Mouse (Mus musculus) forebrain, embryonic 14.5 days (tissue): Measurements from ENCODE around the gene Rora. TPM values are rescaled to one million over a fixed set of nuclear protein-coding genes. Genes with fewer than 3 reads are reported as not detected.

Source experiments
- ATAC-seq: fragments of 200-750 bp; cut with Nextera tagmentation; 2 replicates; pipeline ENCODE4 v1.8.0; 2017; ENCODE audit warnings: mild to moderate bottlenecking, moderate library complexity
- DNase-seq: peaks from one replicate; pipeline ENCODE4 v3.0.0-alpha.2; 2015; ENCODE audit warnings: low spot score
- H3K27ac ChIP-seq: fragments of 300-500 bp; sonication (generic); 2 replicates; pipeline ENCODE4 v1.5.1; 2014; ENCODE audit warnings: low read depth, mild to moderate bottlenecking, control low read depth, low read length, moderate library complexity
- H3K27me3 ChIP-seq: fragments of 300-500 bp; sonication (generic); replicated peaks from 2 replicates; pipeline ENCODE4 v1.6.1; 2014; ENCODE audit warnings: low read length, control low read depth, mixed read lengths; ENCODE audit not compliant: control insufficient read depth, insufficient read depth
- H3K36me3 ChIP-seq: fragments of 300-500 bp; sonication (generic); 2 replicates; pipeline ENCODE4 v1.6.1; 2014; ENCODE audit warnings: low read length, control low read depth; ENCODE audit not compliant: control insufficient read depth, insufficient read depth
- H3K4me1 ChIP-seq: fragments of 300-500 bp; sonication (generic); 2 replicates; pipeline ENCODE4 v1.6.1; 2014; ENCODE audit warnings: antibody characterized with exemption, low read length, control low read depth; ENCODE audit not compliant: control insufficient read depth, insufficient read depth
- H3K4me2 ChIP-seq: fragments of 300-500 bp; sonication (generic); 2 replicates; pipeline ENCODE4 v1.6.1; 2014; ENCODE audit warnings: mild to moderate bottlenecking, control low read depth, low read length
- H3K4me3 ChIP-seq: fragments of 300-500 bp; sonication (generic); 2 replicates; pipeline ENCODE4 v1.5.1; 2014; ENCODE audit warnings: low read depth, low read length, control low read depth
- H3K9ac ChIP-seq: fragments of 300-500 bp; sonication (generic); 2 replicates; pipeline ENCODE4 v1.6.1; 2014; ENCODE audit warnings: mild to moderate bottlenecking, low read length, control low read depth, moderate library complexity
- H3K9me3 ChIP-seq: fragments of 300-500 bp; sonication (generic); replicated peaks from 2 replicates; pipeline ENCODE4 v1.6.1; 2016; ENCODE audit warnings: low read length, control low read depth, mixed read lengths; ENCODE audit not compliant: control insufficient read depth
- WGBS: fragments of 180-500 bp; shearing (Covaris S2); extraction: QIAGEN DNeasy Blood & Tissue Kit; methylation state at CpG from one replicate; pipeline ENCODE4 v1.1.7; 2014; 5-methylcytosine and 5-hydroxymethylcytosine counted together
- polyA plus RNA-seq: library from polyadenylated mRNA; unstranded; fragments of >200 nt; fragmentation: Nextera tagmentation; extraction: Ambion mirVana; gene quantifications from 2 replicates; pipeline ENCODE4 v1.2.1, GENCODE M21; 2014

The Rora gene
- polyA plus RNA-seq, 1 experiment from 2014 or later = 15.2 TPM

GRCm38 (mm10) chr9:68825841-68826240 lies 172.3 kb downstream of the Rora start:
- no peak overlapping the region for H3K4me2 ChIP-seq
- no peaks in the 10 kb centered on the region for H3K4me1 ChIP-seq
- H3K9ac ChIP-seq = no peak overlapping the region
- DNase-seq (no peak), ATAC-seq (no peak)
- no peaks in the 10 kb centered on the region for H3K9me3 ChIP-seq
- no peaks in the 10 kb centered on the region for H3K36me3 ChIP-seq
- 89% methylated on average over 3 of the region's 3 CpGs for WGBS
- H3K27me3 ChIP-seq = no peaks in the 10 kb centered on the region
- no peak overlapping the region for H3K4me3 ChIP-seq
- H3K27ac ChIP-seq = no peak overlapping the region

- no peak for ATAC-seq
- Histone ChIP-seq H3K9ac (no peak overlapping the region), H3K36me3 (no peaks in the 10 kb centered on the region), H3K27ac (no peak overlapping the region), H3K27me3 (no peaks in the 10 kb centered on the region), H3K4me2 (no peak overlapping the region), H3K4me3 (no peak overlapping the region), H3K4me1 (no peaks in the 10 kb centered on the region), H3K9me3 (no peaks in the 10 kb centered on the region)
- DNase-seq = no peak
- 94% methylated on average over 3 of the region's 3 CpGs for WGBS
These were observed 173.9 kb downstream of the Rora start for GRCm38 (mm10) chr9:68827441-68827840.

- H3K9ac ChIP-seq = no peak overlapping the region
- no peaks in the 10 kb centered on the region for H3K4me1 ChIP-seq
- H3K27ac ChIP-seq = no peak overlapping the region
- no peak overlapping the region for H3K4me2 ChIP-seq
- no peaks in the 10 kb centered on the region for H3K27me3 ChIP-seq
- H3K9me3 ChIP-seq = no peaks in the 10 kb centered on the region
- WGBS = 75% methylated on average over 4 of the region's 4 CpGs
- DNase-seq (peak; percentile 29), ATAC-seq (no peak)
- no peaks in the 10 kb centered on the region for H3K36me3 ChIP-seq
- H3K4me3 ChIP-seq = no peak overlapping the region
These were observed 176.3 kb downstream of the Rora start for GRCm38 (mm10) chr9:68829903-68830302.

- ATAC-seq (no peak), DNase-seq (no peak)
- Histone ChIP-seq H3K4me2 (no peak overlapping the region), H3K4me3 (no peak overlapping the region), H3K4me1 (no peaks in the 10 kb centered on the region), H3K36me3 (no peaks in the 10 kb centered on the region), H3K27ac (no peak overlapping the region), H3K27me3 (no peaks in the 10 kb centered on the region), H3K9ac (no peak overlapping the region), H3K9me3 (no peaks in the 10 kb centered on the region)
- 96% methylated on average over 6 of the region's 6 CpGs for WGBS
These were observed 179.7 kb downstream of the Rora start for GRCm38 (mm10) chr9:68833323-68833722.

- no peak for ATAC-seq
- 88% methylated on average over 7 of the region's 7 CpGs for WGBS
- Histone ChIP-seq H3K36me3 (no peaks in the 10 kb centered on the region), H3K4me2 (no peak overlapping the region), H3K9me3 (no peaks in the 10 kb centered on the region), H3K9ac (no peak overlapping the region), H3K27me3 (no peaks in the 10 kb centered on the region), H3K27ac (no peak overlapping the region), H3K4me3 (no peak overlapping the region), H3K4me1 (no peaks in the 10 kb centered on the region)
- no peak for DNase-seq
These were observed 181.6 kb downstream of the Rora start for GRCm38 (mm10) chr9:68835037-68835649.

- no peak overlapping the region for H3K27ac ChIP-seq
- no peak overlapping the region for H3K9ac ChIP-seq
- peak overlapping the region; percentile 24 for H3K4me2 ChIP-seq
- H3K27me3 ChIP-seq = no peaks in the 10 kb centered on the region
- ATAC-seq = peak; percentile 88
- no peak overlapping the region for H3K4me3 ChIP-seq
- DNase-seq = peak; percentile 60
- peaks cover 7% of the 10 kb centered on the region for H3K4me1 ChIP-seq
- 33% methylated on average over 16 of the region's 16 CpGs for WGBS
- no peaks in the 10 kb centered on the region for H3K36me3 ChIP-seq
- H3K9me3 ChIP-seq = no peaks in the 10 kb centered on the region
These were observed 188.7 kb downstream of the Rora start for GRCm38 (mm10) chr9:68842134-68842892.

GRCm38 (mm10) chr9:68845556-68845955 lies 192.0 kb downstream of the Rora start:
- ATAC-seq = no peak
- peak; percentile 29 for DNase-seq
- Histone ChIP-seq H3K4me1 (peaks cover 7% of the 10 kb centered on the region), H3K9me3 (no peaks in the 10 kb centered on the region), H3K4me2 (no peak overlapping the region), H3K27me3 (no peaks in the 10 kb centered on the region), H3K27ac (no peak overlapping the region), H3K36me3 (no peaks in the 10 kb centered on the region), H3K4me3 (no peak overlapping the region), H3K9ac (no peak overlapping the region)
- WGBS = 28% methylated on average over 2 of the region's 2 CpGs

- no peak overlapping the region for H3K4me3 ChIP-seq
- H3K27me3 ChIP-seq = no peaks in the 10 kb centered on the region
- no peak overlapping the region for H3K9ac ChIP-seq
- no peak for ATAC-seq
- WGBS = 41% methylated on average over 5 of the region's 5 CpGs
- H3K4me2 ChIP-seq = no peak overlapping the region
- H3K9me3 ChIP-seq = no peaks in the 10 kb centered on the region
- peaks cover 4% of the 10 kb centered on the region for H3K4me1 ChIP-seq
- DNase-seq = peak; percentile 25
- no peaks in the 10 kb centered on the region for H3K36me3 ChIP-seq
- H3K27ac ChIP-seq = no peak overlapping the region
These were observed 196.7 kb downstream of the Rora start for GRCm38 (mm10) chr9:68850321-68850720.

GRCm38 (mm10) chr9:68852201-68852600 lies 198.6 kb downstream of the Rora start:
- Histone ChIP-seq H3K27me3 (no peaks in the 10 kb centered on the region), H3K9me3 (no peaks in the 10 kb centered on the region), H3K27ac (no peak overlapping the region), H3K4me2 (no peak overlapping the region), H3K4me1 (peaks cover 4% of the 10 kb centered on the region), H3K36me3 (no peaks in the 10 kb centered on the region), H3K4me3 (no peak overlapping the region), H3K9ac (no peak overlapping the region)
- 37% methylated on average over 4 of the region's 4 CpGs for WGBS
- DNase-seq (peak; percentile 18), ATAC-seq (no peak)
